In genomic region chr10:76118741-76119140, GRCm38 (mm10) we compare ENCODE assay signal across 9 mouse cellular contexts. TPM values are rescaled to one million over a fixed set of nuclear protein-coding genes. Genes with fewer than 3 reads are reported as not detected.
DNase-seq lines count a peak whose midpoint lies in the region; ATAC-seq and TF ChIP-seq lines count a peak whose summit lies in the region.
"Had no signal": no experiment of that assay in that cellular context is flagged by ENCODE, and none has a peak within 500 bp of the region (broad histone marks: within the 10 kb centered on the region; RNA-seq: fewer than 3 reads in every experiment).

No protein-coding gene starts in this region.

- H3K9ac ChIP-seq in liver, adult 2 months (ENCODE audit: low read depth, low read length): no peak overlapping the region
- no peak overlapping the region for H3K9ac ChIP-seq in liver, embryonic 11.5 days (ENCODE audit: low read depth, low read length)
- H3K9ac ChIP-seq: liver, embryonic 13.5 days had no signal

- no peak for ATAC-seq in liver, embryonic 11.5 days (replicated peaks; ENCODE audit: low FRiP score)
- 0 out of 2 replicates have a peak, but pooled peaks have one; percentile 30 for ATAC-seq in neutrophil, adult 5-6 weeks (ENCODE audit: extremely low read depth, insufficient number of reproducible peaks, low FRiP score, poor library complexity, severe bottlenecking)
- ATAC-seq in megakaryocyte-erythroid progenitor cell, adult 5-6 weeks (replicated peaks; ENCODE audit: low FRiP score, low TSS enrichment, poor library complexity, severe bottlenecking): no peak

- H3K4me3 ChIP-seq in liver, adult 2 months (ENCODE audit: insufficient read depth, low read depth, low read length): no peak overlapping the region
- no peak overlapping the region for H3K4me3 ChIP-seq in liver, embryonic 11.5 days (ENCODE audit: low read depth, low read length)
- H3K4me3 ChIP-seq: liver, embryonic 13.5 days had no signal

- peaks cover 2% of the 10 kb centered on the region; the same call in 1 of the 2 replicates for H3K9me3 ChIP-seq in liver, embryonic 11.5 days (ENCODE audit: control insufficient read depth, low read length)
- H3K9me3 ChIP-seq: liver, embryonic 13.5 days had no signal

- H3K4me1 ChIP-seq in liver, adult 2 months (ENCODE audit: control insufficient read depth, insufficient read depth, low read length): no peaks in the 10 kb centered on the region
- H3K4me1 ChIP-seq in liver, embryonic 11.5 days (replicated peaks; ENCODE audit: control insufficient read depth, insufficient read depth, low read length): no peaks in the 10 kb centered on the region

- peak; percentile 39 for DNase-seq in adrenal gland, postnatal 14 days
- no peak for DNase-seq in adrenal gland, adult 8-10 months
- DNase-seq in liver, adult 2 months (ENCODE audit: extremely low read depth, low read depth, low spot score): peak; percentile 30
- DNase-seq in liver, embryonic 11.5 days (ENCODE audit: low spot score): no peak
- DNase-seq in c-Kit-positive CD71-positive TER-119-positive erythroid progenitor cells, embryonic 14.5 days (ENCODE audit: low spot score): peak; percentile 32
- DNase-seq in right cerebral cortex, postnatal 36 days (ENCODE audit: low spot score in 2 of 2): no peak
- DNase-seq: liver, embryonic 13.5 days had no signal

- no peaks in the 10 kb centered on the region for H3K36me3 ChIP-seq in liver, adult 2 months (ENCODE audit: control insufficient read depth, insufficient read depth, low read length)
- H3K36me3 ChIP-seq in liver, embryonic 11.5 days (ENCODE audit: control insufficient read depth, insufficient read depth, low read length): no peaks in the 10 kb centered on the region
- H3K36me3 ChIP-seq: liver, embryonic 13.5 days had no signal

- H3K27ac ChIP-seq in liver, adult 2 months (replicated peaks; ENCODE audit: insufficient read depth, low read depth, low read length): no peak overlapping the region
- no peak overlapping the region for H3K27ac ChIP-seq in liver, embryonic 11.5 days (ENCODE audit: low read depth, low read length)
- H3K27ac ChIP-seq: liver, embryonic 13.5 days had no signal

- H3K79me2 ChIP-seq in liver, adult 2 months (ENCODE audit: control insufficient read depth, insufficient read depth, low read length): no peaks in the 10 kb centered on the region

- H3K27me3 ChIP-seq in liver, adult 2 months (ENCODE audit: control insufficient read depth, insufficient read depth, low read length): no peaks in the 10 kb centered on the region
- H3K27me3 ChIP-seq in liver, embryonic 11.5 days (replicated peaks; ENCODE audit: control insufficient read depth, insufficient read depth, low read length): no peaks in the 10 kb centered on the region
- H3K27me3 ChIP-seq: liver, embryonic 13.5 days had no signal

- peak; percentile 22; the same call in 1 of the 2 replicates for TF ChIP-seq CTCF in liver, adult 2 months (IDR thresholded peaks at IDR 0.05; ENCODE audit: low read depth, low read length)

- H3K4me2 ChIP-seq in liver, embryonic 11.5 days: no peak overlapping the region
- H3K4me2 ChIP-seq: liver, embryonic 13.5 days had no signal

- TF ChIP-seq POLR2A in liver, adult 2 months (IDR thresholded peaks at IDR 0.05; ENCODE audit: extremely low read depth, insufficient read depth, low read length): no peak

- 7% methylated on average over 1 of the region's 1 CpGs for WGBS in liver, adult 2 months
- 11% methylated on average over 1 of the region's 1 CpGs for WGBS in liver, embryonic 11.5 days

RNA-seq across cellular contexts. Expression of gene Slc5a4b, which starts 8.0 kb away (rescaled TPM):
- not detected in 2 replicates for total RNA-seq in adrenal gland, postnatal 14 days (2021)
- not detected for total RNA-seq in adrenal gland, adult 8-10 months (2022)
- not detected in 2 replicates for total RNA-seq in liver, adult 2 months (2014; rRNA removed)
- not detected in 2 replicates for polyA plus RNA-seq in liver, adult 2 months (2012; rRNA removed)
- 0.05 and 0.06 TPM in 2 replicates for polyA plus RNA-seq in liver, embryonic 11.5 days (2014; fragmentation: Nextera tagmentation; extraction: Ambion mirVana)
- total RNA-seq in neutrophil, adult 5-6 weeks (2017): not detected in 2 replicates
- not detected in 2 replicates for total RNA-seq in megakaryocyte-erythroid progenitor cell, adult 5-6 weeks (2014; fragmentation: Nextera tagmentation)
- total RNA-seq in megakaryocyte-erythroid progenitor cell, adult 5-6 weeks (2017): not detected in 2 replicates

RNA-seq across cellular contexts. Expression of gene Slc5a4a, which starts 28.5 kb away (rescaled TPM):
- not detected in 2 replicates for total RNA-seq in adrenal gland, postnatal 14 days (2021)
- not detected for total RNA-seq in adrenal gland, adult 8-10 months (2022)
- not detected in 2 replicates for total RNA-seq in liver, adult 2 months (2014; rRNA removed)
- polyA plus RNA-seq in liver, adult 2 months (2012; rRNA removed): not detected in 2 replicates
- polyA plus RNA-seq in liver, embryonic 11.5 days (2014; fragmentation: Nextera tagmentation; extraction: Ambion mirVana): 0.08 TPM in 1 of 2 replicates, not detected in the other
- total RNA-seq in neutrophil, adult 5-6 weeks (2017): not detected in 2 replicates
- not detected in 2 replicates for total RNA-seq in megakaryocyte-erythroid progenitor cell, adult 5-6 weeks (2014; fragmentation: Nextera tagmentation)
- not detected in 2 replicates for total RNA-seq in megakaryocyte-erythroid progenitor cell, adult 5-6 weeks (2017)
- polyA plus RNA-seq: liver, embryonic 13.5 days had no signal

Comparison
In these comparisons a context has a peak if more than half of its experiments do, and no peak if none do; other contexts are left out.
1. DNase-seq: peak in adrenal gland, postnatal 14 days (single experiment), liver, adult 2 months (single experiment) and c-Kit-positive CD71-positive TER-119-positive erythroid progenitor cells, embryonic 14.5 days (single experiment); none in adrenal gland, adult 8-10 months (single experiment), liver, embryonic 11.5 days (single experiment) and right cerebral cortex, postnatal 36 days (0 of 2).